Mouse (Mus musculus) central nervous system, embryonic 11.5 days (tissue): Measurements from ENCODE around the gene Vmn1r120. TPM values are rescaled to one million over a fixed set of nuclear protein-coding genes. Genes with fewer than 3 reads are reported as not detected.

Experiments used
- polyA plus RNA-seq: library from polyadenylated mRNA; depleted of rRNA; stranded (reverse); fragments of >200 nt; gene quantifications from 2 replicates; pipeline ENCODE4 v1.2.3, GENCODE M21; 2012; rRNA removed

The Vmn1r120 gene
- not detected in 2 replicates for polyA plus RNA-seq

DNA sequence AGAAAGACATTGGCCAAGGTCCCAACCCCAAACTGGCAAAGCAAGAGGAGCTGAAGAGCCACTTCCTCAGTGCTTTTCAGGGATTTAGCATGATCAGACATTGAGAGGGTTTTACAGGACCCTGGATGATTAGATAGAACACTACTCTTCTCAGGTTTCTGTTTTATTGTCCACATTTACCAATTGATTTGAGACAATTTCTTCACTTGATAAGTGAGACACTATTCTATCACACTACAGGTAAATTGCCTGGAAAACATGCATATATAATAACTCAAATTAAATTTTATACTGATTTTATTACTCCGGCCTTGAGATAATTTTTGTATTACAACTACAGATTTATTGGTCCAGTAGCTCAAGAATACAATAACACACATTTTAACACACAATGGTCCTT lies at the start of gene Vmn1r120:
Vmn1r120 (minus strand) TSS at position 101 of the 400 bp plus-strand sequence.

DNA sequence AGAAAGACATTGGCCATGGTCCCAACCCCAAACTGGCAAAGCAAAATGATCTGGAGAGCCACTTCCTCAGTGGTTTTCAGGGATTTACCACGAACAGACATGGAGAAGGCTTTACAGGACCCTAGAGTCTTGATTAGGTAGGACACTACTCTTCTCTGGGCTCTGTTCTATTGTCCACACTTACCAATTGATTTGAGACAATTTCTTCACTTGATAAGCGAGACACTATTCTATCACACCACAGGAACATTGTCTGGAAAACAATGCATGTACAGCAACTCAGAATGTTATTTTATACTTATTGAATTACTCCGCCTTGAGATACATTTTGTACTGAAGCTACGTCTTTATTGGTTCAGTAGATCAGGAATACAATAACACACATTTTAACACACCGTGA lies 44.8 kb upstream of the Vmn1r120 start, which contains the start of gene Vmn1r121:
Vmn1r121 (minus strand) TSS at position 101 of the 400 bp plus-strand sequence.

GRCm38 (mm10) chr7:21012355-21012754 lies 41.2 kb downstream of the Vmn1r120 start, which contains the start of gene Vmn1r119:
Gene Vmn1r119, minus strand, starts transcription at chr7:21012455.

Other genes starting within 250 kb of the Vmn1r120 start
- gene Vmn1r114, start 241.6 kb downstream of the Vmn1r120 start, polyA plus RNA-seq = not detected in 2 replicates
- gene Vmn1r115, start 208.8 kb downstream of the Vmn1r120 start, polyA plus RNA-seq = not detected in 2 replicates
- gene Vmn1r116, start 181.5 kb downstream of the Vmn1r120 start, polyA plus RNA-seq = not detected in 2 replicates
- not detected in 2 replicates for gene Vmn1r117, start 169.7 kb downstream of the Vmn1r120 start, polyA plus RNA-seq
- gene Vmn1r118, start 141.4 kb downstream of the Vmn1r120 start, polyA plus RNA-seq = not detected in 2 replicates
- not detected in 2 replicates for gene Vmn1r119, start 41.3 kb downstream of the Vmn1r120 start, polyA plus RNA-seq
- not detected in 2 replicates for gene Vmn1r121, start 44.7 kb upstream of the Vmn1r120 start, polyA plus RNA-seq
- not detected in 2 replicates for gene Vmn1r122, start 80.3 kb upstream of the Vmn1r120 start, polyA plus RNA-seq
- gene Vmn1r123, start 108.4 kb upstream of the Vmn1r120 start, polyA plus RNA-seq = not detected in 2 replicates
- gene Gm5157, start 136.6 kb upstream of the Vmn1r120 start, polyA plus RNA-seq = not detected in 2 replicates
- gene Vmn1r124, start 206.8 kb upstream of the Vmn1r120 start, polyA plus RNA-seq = not detected in 2 replicates
- not detected in 2 replicates for gene Vmn1r125, start 218.4 kb upstream of the Vmn1r120 start, polyA plus RNA-seq
- gene Vmn1r126, start 247.7 kb upstream of the Vmn1r120 start, polyA plus RNA-seq = not detected in 2 replicates